Mouse (Mus musculus): ENCODE data around the gene Serpina10.
"Not testable (repeated sequence)": the region's sequence is repeated elsewhere in the genome, so short reads cannot be mapped to it uniquely, and the experiment has no call there.

The Serpina10 gene

DNA sequence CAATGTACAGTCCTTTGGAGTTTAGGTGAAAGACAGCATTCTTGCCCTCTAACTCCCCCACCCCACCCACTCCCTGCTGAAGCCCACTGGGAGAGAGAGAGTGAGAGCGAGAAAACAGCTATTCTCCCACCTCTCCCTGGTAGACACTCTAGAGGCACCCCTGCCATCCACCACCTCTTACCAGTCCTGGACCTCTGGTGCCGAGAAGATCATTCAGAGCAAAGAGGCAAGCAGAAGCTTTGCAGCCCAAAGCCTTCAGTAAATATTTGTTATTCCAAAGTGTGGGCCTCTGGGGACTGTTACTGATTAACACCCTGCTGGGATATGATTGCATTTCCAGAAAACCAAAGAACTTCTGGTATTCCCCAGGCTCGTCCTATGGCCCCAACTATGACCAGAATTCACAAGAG is at the start of gene Serpina10:
Serpina10 (minus strand) TSS at position 242 of the 410 bp plus-strand sequence.
- no peak for DNase-seq (ENCODE audit: extremely low read depth, low read depth, low spot score)

DNA sequence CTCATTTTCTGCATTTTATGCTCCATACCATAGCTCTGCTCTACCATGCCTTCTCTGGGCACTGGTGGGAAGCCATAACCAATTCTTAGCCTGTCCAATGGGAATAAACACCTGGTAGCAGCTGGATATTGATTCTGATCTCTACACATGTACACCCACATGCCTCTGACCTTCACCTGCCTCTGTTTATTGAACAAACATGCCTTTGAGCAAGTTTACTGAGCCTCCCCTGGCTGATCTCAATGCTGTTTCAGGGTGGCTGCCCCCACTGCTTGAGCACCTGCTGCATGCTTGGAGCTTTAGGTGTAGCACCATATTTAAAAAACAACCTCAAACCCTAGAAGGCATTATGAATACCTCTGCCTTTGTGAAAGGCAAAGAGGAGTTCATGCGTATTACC is 48.6 kb upstream of the Serpina10 start:
- not testable (repeated sequence) for DNase-seq (ENCODE audit: extremely low read depth, low read depth, low spot score)

DNA sequence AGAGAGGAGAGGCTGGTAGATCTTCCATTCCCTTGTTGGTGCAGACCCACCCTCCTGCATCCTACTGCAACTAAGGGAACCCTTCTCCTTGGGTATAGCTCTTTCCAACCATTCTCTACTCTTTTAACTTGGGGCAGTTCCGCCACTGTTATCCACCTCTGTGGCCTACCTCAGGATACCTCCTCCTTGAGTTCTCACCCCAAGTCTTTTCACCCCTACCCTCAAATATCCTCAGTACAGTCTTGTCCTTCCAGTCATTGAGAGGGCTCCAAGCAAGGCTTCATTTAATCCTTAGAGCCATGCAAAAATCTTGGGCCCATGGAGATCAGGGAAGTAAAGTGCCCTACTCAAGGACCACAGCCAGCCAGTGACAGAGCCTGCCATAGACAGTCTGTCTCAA is 44.8 kb upstream of the Serpina10 start, which contains the start of gene Serpina16:
Serpina16 (minus strand) TSS at position 101 of the 400 bp plus-strand sequence.
- no peak for DNase-seq (ENCODE audit: extremely low read depth, low read depth, low spot score)

DNA sequence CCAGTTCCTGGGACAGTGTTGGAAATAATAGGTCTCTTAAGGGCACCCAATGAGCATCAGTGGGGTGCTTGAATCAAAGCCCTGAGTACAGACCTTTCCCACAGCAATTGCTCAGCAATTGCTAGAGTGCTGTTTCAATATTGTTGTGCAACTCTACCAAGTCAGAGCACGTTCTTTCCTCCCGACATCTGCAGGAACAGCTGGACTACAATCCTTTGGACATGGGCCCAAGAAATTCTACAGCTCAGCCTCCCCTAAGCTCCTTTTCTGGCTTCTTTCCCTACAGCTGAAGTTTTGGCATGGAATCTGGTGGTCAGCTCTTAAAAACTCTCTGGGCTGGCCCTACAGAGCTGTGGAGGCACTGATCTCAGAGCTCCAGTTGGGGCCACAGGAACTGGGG is 41.9 kb upstream of the Serpina10 start:
- peak; percentile 50 for DNase-seq (ENCODE audit: extremely low read depth, low read depth, low spot score)

DNA sequence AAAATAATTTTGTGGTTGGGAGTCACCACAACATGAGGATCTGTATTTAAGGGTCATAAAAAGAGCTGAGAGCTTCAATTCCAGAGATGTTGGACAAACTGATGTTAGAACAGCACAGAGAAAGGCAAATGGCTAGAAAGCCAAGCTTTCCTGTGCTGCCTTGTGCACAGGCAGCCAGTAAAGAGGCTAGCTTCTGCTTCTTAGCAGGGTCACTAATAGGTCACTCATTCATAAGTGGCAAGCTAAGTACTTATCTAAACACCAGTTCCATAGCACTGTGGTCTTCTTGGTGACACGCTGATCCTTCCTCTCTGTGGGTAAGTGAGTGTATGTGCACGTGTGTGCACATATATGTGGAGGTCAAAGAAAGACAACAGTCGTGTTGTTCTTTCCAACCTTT is 40.2 kb upstream of the Serpina10 start:
- DNase-seq (ENCODE audit: extremely low read depth, low read depth, low spot score), result no peak

DNA sequence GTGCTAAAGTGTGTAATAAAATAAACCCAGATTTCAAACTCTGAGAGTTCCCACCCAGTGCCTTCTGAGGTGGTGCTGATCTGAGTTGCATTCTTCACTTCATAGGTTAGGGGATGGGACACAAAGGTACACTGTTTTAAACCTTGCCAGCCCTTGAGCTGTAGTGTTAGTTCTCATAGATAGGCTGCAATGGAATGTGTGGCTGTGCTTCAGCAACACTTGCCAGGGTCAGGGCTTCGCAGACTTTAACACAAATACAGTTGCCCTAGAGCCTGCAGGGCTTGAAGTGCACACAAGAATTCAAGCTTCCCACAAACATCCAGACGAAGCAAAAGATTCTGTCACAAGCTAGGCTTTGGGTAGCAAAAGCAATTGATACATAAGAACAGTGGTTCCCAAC is 39.7 kb upstream of the Serpina10 start:
- no peak for DNase-seq (ENCODE audit: extremely low read depth, low read depth, low spot score)

DNA sequence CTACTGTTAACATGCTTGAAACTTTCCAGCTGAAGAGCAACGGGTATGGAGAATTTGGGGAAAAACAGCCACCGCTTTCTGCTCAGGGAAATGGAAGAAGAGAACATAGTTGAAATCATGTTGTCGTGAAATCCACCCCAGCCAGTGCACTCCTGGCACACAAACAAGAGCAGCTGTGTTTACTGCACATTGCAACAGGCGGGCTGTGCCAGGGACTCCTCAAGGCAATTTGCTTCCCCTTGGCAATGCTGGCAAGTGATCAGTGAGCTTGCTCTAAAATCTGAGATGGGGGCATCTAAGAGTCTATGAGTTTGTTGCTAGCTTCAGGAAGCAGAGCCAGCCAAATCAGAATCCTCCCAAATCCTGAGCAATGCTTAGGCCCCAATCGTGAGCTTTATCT is 39.1 kb upstream of the Serpina10 start:
- no peak for DNase-seq (ENCODE audit: extremely low read depth, low read depth, low spot score)

DNA sequence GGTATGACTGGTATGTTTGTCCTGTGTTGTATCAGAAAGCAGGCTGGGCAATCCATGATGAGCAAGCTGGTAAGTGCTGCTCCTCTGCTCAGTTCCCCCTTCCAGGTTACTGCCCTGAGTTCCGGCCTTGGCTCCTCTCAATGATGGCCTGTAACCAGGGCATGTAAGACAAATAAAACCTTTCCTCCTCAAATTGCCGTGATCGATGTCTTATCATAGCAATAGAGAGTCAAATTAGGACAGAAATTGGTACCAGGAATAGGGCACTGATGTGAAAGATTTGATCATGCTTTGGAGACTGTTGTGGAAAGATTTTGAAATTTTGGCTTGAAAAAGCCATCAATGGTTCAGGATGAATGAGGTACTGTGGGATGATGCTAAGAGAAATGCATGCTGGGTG is 34.0 kb upstream of the Serpina10 start:
- DNase-seq (ENCODE audit: extremely low read depth, low read depth, low spot score), result no peak

DNA sequence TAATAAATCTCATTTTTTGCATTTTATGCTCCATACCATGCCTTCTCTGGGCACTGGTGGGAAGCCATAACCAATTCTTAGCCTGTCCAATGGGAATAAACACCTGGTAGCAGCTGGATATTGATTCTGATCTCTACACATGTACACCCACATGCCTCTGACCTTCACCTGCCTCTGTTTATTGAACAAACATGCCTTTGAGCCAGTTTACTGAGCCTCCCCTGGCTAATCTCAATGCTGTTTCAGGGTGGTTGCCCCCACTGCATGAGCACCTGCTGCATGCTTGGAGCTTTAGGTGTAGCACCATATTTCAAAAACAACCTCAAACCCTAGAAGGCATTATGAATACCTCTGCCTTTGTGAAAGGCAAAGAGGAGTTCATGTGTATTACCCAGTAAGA is 30.8 kb upstream of the Serpina10 start:
- not testable (repeated sequence) for DNase-seq (ENCODE audit: extremely low read depth, low read depth, low spot score)

DNA sequence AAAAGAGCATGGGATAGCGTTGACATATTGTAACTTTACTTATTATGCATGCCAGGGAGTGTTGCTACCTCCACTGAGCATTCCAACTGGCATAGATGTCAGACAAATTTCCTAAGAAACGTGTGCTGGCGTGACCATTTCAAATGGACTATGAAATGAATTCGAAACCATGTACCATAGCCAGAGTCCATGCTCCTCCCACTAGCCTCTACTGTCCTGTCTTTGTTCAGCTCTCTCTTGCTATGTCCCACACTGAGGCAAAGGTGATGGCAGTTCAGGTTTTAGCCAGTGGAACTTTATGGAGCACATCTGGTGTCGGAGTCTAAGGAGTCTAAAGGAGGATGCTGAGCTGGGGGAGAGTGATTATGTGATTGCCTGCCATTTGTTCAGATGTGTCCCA is 28.8 kb upstream of the Serpina10 start:
- no peak for DNase-seq (ENCODE audit: extremely low read depth, low read depth, low spot score)

DNA sequence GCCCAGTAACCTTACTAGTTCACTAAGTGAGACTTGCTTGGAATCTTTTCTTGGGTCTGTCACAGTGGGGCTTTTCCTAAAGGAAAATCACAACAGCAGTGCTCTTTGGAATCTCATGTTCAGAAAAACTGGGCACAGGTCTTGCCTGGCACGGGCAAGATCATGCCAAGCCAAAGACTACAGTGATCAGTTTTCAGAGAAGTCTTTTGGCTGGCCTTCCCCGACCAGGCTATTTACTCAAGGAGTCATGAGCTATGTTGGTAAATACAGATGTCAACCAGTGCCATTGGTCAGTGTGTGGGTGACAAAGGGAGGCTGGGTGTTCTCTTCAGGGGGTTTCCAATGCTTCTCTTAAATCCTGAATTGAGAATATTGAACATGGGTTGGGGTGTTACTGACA is 27.9 kb upstream of the Serpina10 start:
- DNase-seq (ENCODE audit: extremely low read depth, low read depth, low spot score), result no peak

DNA sequence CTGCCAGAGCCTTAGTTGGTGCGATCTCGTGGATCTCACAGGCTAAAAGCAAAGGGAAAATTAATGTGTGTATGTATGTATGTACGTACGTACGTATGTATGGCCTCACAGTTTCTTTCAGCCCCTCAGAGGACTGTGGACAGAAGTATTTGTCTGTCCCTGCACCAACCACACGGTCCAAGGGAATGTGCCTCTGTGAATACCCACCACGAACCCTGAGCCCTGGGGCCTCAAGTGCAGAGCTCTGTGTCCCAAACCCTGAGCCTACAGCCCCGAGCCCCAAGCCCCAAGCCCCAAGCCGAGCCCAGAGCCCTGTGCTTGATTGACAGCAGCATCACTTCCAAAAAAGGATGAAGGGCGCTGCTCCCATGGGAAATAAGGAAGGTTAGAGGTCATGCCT is 26.7 kb upstream of the Serpina10 start:
- DNase-seq (ENCODE audit: extremely low read depth, low read depth, low spot score), result no peak

DNA sequence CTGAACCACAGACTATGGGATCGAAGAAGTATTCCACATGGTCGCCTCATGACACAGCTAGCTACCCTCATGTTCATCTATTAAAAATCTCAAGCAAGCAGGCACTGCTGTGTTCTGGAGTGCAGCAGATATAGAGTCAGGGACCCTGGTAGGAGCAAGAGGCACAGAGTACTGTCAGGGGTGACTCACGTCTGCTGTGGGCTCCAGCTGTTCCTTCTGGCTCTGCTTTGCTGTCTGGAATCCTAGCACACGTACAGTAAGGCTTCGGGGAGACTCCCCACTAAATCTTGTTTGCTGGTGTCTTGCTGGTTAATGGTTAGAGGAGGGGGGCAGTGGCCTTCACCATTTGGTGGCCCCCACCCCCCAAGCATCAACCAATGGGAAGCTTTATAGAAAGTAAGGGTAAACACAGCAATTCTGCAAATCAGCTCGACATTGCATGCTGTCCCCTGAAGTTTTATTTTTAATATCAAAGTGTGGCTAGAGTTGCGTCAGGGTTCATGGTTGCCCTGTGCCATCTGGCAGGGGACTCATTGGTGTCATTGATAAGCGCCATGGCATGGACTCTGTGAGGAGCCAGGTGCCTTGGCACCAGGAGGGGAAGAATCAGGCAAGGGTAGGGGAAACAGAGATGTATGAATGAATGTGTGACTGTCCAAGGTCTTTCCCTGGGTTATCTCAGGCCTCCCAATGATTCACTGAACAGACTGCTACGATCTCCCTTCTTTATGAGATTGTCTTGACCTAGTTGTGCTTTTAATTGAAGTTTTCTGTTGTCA is 25.8 kb upstream of the Serpina10 start, which contains the start of gene Serpina6:
Serpina6 (minus strand) TSS at position 365 of the 779 bp plus-strand sequence.
- DNase-seq (ENCODE audit: extremely low read depth, low read depth, low spot score), result no peak

DNA sequence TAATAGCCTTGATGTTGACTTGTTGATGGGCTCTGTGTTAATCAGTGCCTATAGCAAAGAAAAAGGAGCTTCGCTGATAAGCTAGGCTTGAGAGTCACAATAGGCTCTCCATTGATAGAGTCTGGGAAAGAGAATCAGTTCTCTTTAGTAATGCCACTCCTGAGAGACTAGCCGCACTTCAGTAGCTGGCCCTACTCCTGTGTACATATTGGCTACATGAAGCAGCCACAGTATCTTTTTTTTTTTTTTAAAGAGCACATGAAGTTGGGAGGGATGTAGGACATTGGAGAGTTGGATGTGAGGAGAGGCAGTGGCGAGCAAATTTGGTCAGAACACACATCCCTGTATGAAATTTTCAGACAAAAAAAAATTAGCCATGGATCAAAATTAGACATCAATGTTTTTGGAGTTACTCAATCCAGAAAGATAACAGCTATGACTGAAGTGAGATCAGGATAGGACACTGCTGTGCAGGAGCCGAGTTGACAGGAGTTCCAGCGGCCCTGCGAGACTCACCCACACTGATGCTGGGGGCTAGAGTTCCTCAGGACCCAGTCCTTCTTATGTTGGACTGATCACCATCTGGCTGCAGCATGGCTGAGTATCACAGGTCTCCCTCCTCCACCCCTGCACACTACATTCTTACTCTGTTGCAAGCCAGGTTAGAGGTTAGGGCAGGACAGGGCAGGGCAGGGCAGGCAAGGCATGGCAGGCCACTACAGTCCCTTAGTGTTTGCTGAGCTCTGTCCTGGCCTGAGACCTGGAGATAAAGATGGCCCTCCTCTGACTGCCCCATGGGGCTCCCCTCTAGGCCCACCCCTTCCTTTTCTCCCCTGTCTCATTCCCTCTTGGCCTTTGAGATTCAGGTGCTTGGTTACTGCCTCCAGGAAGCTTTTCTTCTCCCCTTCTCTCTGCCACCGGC is 24.1 kb upstream of the Serpina10 start:
- no peak for DNase-seq (ENCODE audit: extremely low read depth, low read depth, low spot score)

DNA sequence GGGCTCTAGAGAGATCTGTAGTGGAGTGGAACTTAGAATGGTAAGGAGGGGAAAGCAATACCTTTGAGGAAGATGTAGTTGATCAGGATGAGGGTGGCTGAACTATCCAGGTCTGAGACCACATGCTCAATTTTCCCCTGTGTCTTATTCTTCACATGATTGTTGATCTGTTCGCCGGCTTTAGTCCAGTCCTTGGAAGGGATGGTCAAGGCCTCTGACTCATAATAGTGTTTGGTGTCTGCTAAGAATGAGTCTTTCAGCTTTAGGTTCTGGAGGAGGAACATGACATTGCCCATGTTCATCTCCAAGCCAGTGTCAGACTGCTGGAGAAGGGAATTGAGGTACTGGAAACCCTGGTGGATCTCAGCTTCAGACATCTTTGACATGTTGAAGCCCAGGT is 22.6 kb upstream of the Serpina10 start:
- no peak for DNase-seq (ENCODE audit: extremely low read depth, low read depth, low spot score)

DNA sequence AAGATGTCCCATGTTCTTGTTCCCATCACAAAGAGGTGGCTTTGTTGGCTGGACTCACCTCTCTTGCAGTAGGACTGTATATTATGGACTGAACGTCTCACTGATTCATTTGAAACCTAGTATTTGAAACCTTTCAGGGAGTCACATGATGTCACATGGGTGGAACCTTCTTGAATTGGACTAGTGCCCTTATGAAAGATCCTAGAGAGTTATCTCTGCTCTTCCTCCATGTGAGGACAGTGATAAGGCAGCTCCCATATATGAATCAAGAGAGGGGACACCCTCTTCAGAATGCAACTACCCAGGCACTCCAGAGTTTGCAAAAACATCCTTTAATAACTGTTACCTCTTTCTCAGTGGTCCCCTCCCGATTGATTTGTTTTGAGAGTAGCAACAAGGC is 15.1 kb upstream of the Serpina10 start:
- no peak for DNase-seq (ENCODE audit: extremely low read depth, low read depth, low spot score)

DNA sequence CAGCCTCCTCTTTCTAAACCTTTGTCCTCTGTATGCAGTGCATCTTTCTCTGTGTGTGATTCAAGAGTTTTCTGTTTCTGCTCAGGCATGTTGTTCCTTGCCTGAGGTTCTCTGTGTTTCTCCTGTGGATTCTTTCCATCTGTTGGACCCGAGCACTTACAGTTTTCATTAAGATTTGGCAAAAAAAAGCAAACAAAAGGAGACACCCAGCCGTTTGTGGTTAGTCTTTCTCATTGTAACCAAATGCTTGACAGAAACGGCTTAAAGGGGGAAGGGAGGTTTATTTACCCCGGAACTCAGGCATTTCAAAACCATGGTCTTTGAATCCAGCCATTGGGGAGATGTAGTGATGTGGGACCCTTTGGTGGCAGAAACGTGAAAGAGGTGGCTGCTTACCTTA is 13.4 kb upstream of the Serpina10 start:
- no peak for DNase-seq (ENCODE audit: extremely low read depth, low read depth, low spot score)

DNA sequence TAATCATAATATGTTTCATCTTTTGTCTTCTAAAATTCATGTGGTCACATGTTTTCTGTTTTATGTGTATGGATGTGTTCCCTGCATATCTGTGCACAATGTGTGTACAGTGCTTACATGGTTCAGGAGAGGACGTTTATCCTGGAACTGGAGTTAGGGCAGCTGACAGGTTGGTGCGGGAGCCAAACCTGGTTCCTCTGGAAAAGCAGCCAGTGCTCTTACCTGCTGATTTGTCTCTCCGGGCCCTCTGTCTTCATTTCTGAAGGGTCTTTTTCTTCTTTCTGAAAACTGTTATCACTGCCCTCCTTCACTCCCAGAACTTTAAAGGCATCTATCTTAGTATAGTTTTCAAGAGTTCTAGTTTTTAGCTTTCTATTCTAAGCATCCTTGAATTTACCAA is 12.6 kb upstream of the Serpina10 start:
- DNase-seq (ENCODE audit: extremely low read depth, low read depth, low spot score), result no peak

DNA sequence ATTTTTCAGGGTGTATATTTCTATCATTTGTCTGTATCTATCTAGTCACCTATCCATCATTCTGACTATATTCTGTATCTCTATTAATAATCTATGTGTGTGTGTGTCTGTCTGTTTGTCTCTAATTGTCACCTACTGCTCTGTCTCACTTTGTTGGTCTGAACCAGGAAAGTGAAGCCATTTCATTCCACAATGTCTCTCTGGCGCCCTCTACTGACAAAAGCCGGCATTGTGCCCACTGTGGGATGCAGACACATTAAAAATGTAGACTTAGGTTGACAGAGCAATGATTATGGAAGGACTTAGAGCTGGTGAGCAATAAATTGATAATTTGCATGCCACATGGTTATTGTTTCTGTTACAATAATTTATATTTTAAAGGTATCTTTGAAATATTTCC is 12.1 kb upstream of the Serpina10 start:
- no peak for DNase-seq (ENCODE audit: extremely low read depth, low read depth, low spot score)

DNA sequence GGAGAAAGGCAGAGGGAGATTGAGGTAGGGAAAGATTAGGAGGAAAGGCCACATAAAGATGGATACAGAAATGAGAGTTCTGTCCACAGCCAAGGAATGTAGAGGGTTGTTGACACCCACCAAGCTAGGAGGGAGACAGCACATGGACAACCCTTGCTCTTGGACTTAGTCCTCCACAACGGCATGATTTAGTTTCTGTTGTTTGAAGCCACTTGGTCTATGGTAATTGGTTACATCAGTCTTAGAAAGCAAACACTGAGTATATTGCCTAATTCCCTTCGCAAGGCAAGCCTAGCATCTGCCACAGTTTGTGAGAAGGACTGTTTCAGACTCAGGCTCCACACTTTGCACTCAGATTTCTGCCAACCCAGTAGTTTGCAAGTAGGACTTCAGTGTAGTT is 4.6 kb upstream of the Serpina10 start:
- no peak for DNase-seq (ENCODE audit: extremely low read depth, low read depth, low spot score)

DNA sequence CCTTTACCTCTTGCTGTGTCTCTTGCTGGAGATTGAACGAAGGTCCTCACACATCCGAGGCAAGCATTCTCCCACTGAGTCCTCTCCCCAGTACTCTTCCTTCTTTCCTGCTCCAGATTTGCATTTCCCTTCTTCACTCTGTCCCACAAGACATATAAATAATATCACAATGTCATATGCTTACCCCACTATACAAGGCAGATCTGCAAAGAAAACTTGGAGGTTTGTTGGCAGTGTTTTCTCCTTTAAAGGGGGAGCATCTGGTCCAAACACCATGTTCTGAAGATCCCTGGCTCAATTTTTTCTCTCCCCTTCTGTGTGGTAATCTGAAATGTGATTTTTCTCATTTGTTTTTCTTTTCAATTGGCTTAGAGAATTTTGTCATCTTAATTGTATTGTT is 3.2 kb upstream of the Serpina10 start:
- DNase-seq (ENCODE audit: extremely low read depth, low read depth, low spot score), result no peak

DNA sequence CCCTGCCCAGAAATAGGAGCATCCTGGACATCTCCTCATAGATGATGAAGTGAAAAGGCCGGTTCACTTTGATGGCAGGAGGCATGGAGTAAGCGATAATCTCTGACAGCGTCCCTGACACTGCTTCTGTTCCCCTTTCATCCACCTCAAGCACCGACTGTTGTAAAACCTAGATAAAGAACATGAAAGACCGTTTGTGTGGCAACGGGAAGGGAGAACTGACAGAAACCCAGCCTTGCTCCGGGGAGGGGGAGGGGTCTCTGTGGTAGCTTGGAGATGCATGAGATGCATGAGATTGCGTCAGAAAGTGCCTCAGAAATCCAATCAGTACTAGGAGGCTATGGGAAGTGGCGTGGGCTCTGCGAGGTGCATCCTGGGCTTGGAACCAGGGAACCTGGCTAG is 14.4 kb downstream of the Serpina10 start:
- no peak for DNase-seq (ENCODE audit: extremely low read depth, low read depth, low spot score)
